Mouse (Mus musculus) hindbrain, embryonic 15.5 days (tissue): Measurements from ENCODE around the gene Ctrc. TPM values are rescaled to one million over a fixed set of nuclear protein-coding genes. Genes with fewer than 3 reads are reported as not detected.

Experiments
- ATAC-seq: fragments of 200-750 bp; cut with Nextera tagmentation; 2 replicates; pipeline ENCODE4 v1.8.0; 2017; ENCODE audit warnings: low read depth, moderate number of reproducible peaks, moderate TSS enrichment; ENCODE audit not compliant: low FRiP score
- H3K27ac ChIP-seq: fragments of 300-500 bp; sonication (generic); replicated peaks from 2 replicates; pipeline ENCODE4 v1.5.1; 2015; ENCODE audit warnings: mild to moderate bottlenecking, inconsistent platforms
- H3K27me3 ChIP-seq: fragments of 300-500 bp; sonication (generic); 2 replicates; pipeline ENCODE4 v1.6.1; 2015; ENCODE audit warnings: control low read depth, inconsistent platforms
- H3K36me3 ChIP-seq: fragments of 300-500 bp; sonication (generic); 2 replicates; pipeline ENCODE4 v1.6.1; 2015; ENCODE audit warnings: control low read depth, inconsistent platforms
- H3K4me1 ChIP-seq: fragments of 300-500 bp; sonication (generic); replicated peaks from 2 replicates; pipeline ENCODE4 v1.6.1; 2015; ENCODE audit warnings: control low read depth, inconsistent platforms
- H3K4me2 ChIP-seq: fragments of 300-500 bp; sonication (generic); 2 replicates; pipeline ENCODE4 v1.6.1; 2015; ENCODE audit warnings: moderate library complexity, mild to moderate bottlenecking, inconsistent platforms
- H3K4me3 ChIP-seq: fragments of 300-500 bp; sonication (generic); 2 replicates; pipeline ENCODE4 v1.5.1; 2015; ENCODE audit warnings: mild to moderate bottlenecking, inconsistent platforms
- H3K9ac ChIP-seq: fragments of 300-500 bp; sonication (generic); 2 replicates; pipeline ENCODE4 v1.6.1; 2015; ENCODE audit warnings: inconsistent platforms
- H3K9me3 ChIP-seq: fragments of 300-500 bp; sonication (generic); 2 replicates; pipeline ENCODE4 v1.6.1; 2016; ENCODE audit warnings: control low read depth, inconsistent platforms
- WGBS: fragments of 180-500 bp; shearing (Covaris S2); methylation state at CpG from one replicate; pipeline ENCODE4 v1.1.7; 2015; 5-methylcytosine and 5-hydroxymethylcytosine counted together
- polyA plus RNA-seq: library from polyadenylated mRNA; unstranded; fragments of >200 nt; fragmentation: Nextera tagmentation; extraction: Ambion mirVana; gene quantifications from 2 replicates; pipeline ENCODE4 v1.2.1, GENCODE M21; 2015

Gene Ctrc
- polyA plus RNA-seq, 1 experiment from 2014 or later = not detected

- under 1% methylated on average over 48 of the region's 73 CpGs for WGBS
- Histone ChIP-seq H3K4me2 (peak within 1 kb of the TSS; percentile 91), H3K4me1 (peaks cover 55% of the 10 kb centered on the region)
These were observed 28.7 kb upstream of the Ctrc start, which contains the start of gene Efhd2 for GRCm38 (mm10) chr4:141874601-141875460. Gene Efhd2, minus strand, starts transcription at chr4:141874920.

GRCm38 (mm10) chr4:141874111-141874600 is 28.0 kb upstream of the Ctrc start:
- no peaks in the 10 kb centered on the region for H3K36me3 ChIP-seq
- H3K9ac ChIP-seq = peak overlapping the region; percentile 76
- WGBS = under 1% methylated on average over 19 of the region's 19 CpGs
- H3K4me1 ChIP-seq = peaks cover 61% of the 10 kb centered on the region
- peak overlapping the region; percentile 64 for H3K4me3 ChIP-seq
- H3K27ac ChIP-seq = peak overlapping the region; percentile 82
- no peaks in the 10 kb centered on the region for H3K27me3 ChIP-seq
- H3K4me2 ChIP-seq = peak overlapping the region; percentile 91
- H3K9me3 ChIP-seq = no peaks in the 10 kb centered on the region
- ATAC-seq = peak; percentile 8; the same call in 1 of the 2 replicates

More at GRCm38 (mm10) chr4:141874601-141875460, 28.7 kb upstream of the Ctrc start, which contains the start of gene Efhd2:
- Histone ChIP-seq H3K4me3 (peak within 1 kb of the TSS; percentile 64), H3K9ac (peak within 1 kb of the TSS; percentile 76), H3K27me3 (no peaks in the 10 kb centered on the region), H3K9me3 (no peaks in the 10 kb centered on the region), H3K36me3 (no peaks in the 10 kb centered on the region), H3K27ac (peak within 1 kb of the TSS; percentile 82)
- ATAC-seq = peak; percentile 83

GRCm38 (mm10) chr4:141872977-141873376 is 26.8 kb upstream of the Ctrc start:
- H3K9me3 ChIP-seq = no peaks in the 10 kb centered on the region
- no peaks in the 10 kb centered on the region for H3K27me3 ChIP-seq
- H3K27ac ChIP-seq = peak overlapping the region; percentile 72
- H3K4me1 ChIP-seq = peaks cover 66% of the 10 kb centered on the region
- peak overlapping the region; percentile 91 for H3K4me2 ChIP-seq
- ATAC-seq = no peak
- H3K9ac ChIP-seq = peak overlapping the region; percentile 76; the same call in 1 of the 2 replicates
- 73% methylated on average over 9 of the region's 9 CpGs for WGBS
- H3K36me3 ChIP-seq = no peaks in the 10 kb centered on the region
- peak overlapping the region; percentile 64 for H3K4me3 ChIP-seq

GRCm38 (mm10) chr4:141871909-141872308 is 25.8 kb upstream of the Ctrc start:
- Histone ChIP-seq H3K36me3 (no peaks in the 10 kb centered on the region), H3K4me1 (peaks cover 77% of the 10 kb centered on the region), H3K4me3 (peak overlapping the region; percentile 64), H3K9me3 (no peaks in the 10 kb centered on the region), H3K9ac (peak overlapping the region; percentile 7; the same call in 1 of the 2 replicates), H3K27me3 (no peaks in the 10 kb centered on the region), H3K27ac (peak overlapping the region; percentile 72), H3K4me2 (peak overlapping the region; percentile 91)
- ATAC-seq = peak; percentile 12; the same call in 1 of the 2 replicates
- 35% methylated on average over 9 of the region's 9 CpGs for WGBS

GRCm38 (mm10) chr4:141871333-141871725 is 25.2 kb upstream of the Ctrc start:
- Histone ChIP-seq H3K36me3 (no peaks in the 10 kb centered on the region), H3K9ac (no peak overlapping the region), H3K27me3 (no peaks in the 10 kb centered on the region), H3K27ac (peak overlapping the region; percentile 72), H3K4me1 (peaks cover 83% of the 10 kb centered on the region), H3K9me3 (no peaks in the 10 kb centered on the region), H3K4me2 (peak overlapping the region; percentile 91), H3K4me3 (no peak overlapping the region; the same call in 1 of the 2 replicates)
- 85% methylated on average over 3 of the region's 3 CpGs for WGBS
- no peak for ATAC-seq

- WGBS = 59% methylated on average over 11 of the region's 11 CpGs
- H3K9ac ChIP-seq = no peak overlapping the region
- no peak overlapping the region for H3K4me3 ChIP-seq
- ATAC-seq = no peak
- no peaks in the 10 kb centered on the region for H3K9me3 ChIP-seq
- peak overlapping the region; percentile 91 for H3K4me2 ChIP-seq
- no peaks in the 10 kb centered on the region for H3K27me3 ChIP-seq
- no peaks in the 10 kb centered on the region for H3K36me3 ChIP-seq
- H3K27ac ChIP-seq = peak overlapping the region; percentile 72; the same call in 1 of the 2 replicates
- peaks cover 84% of the 10 kb centered on the region for H3K4me1 ChIP-seq
These were observed 24.6 kb upstream of the Ctrc start for GRCm38 (mm10) chr4:141870666-141871332.

- ATAC-seq = no peak
- Histone ChIP-seq H3K36me3 (no peaks in the 10 kb centered on the region), H3K4me2 (no peak overlapping the region), H3K27ac (no peak overlapping the region), H3K4me1 (peaks cover 75% of the 10 kb centered on the region), H3K27me3 (no peaks in the 10 kb centered on the region), H3K4me3 (no peak overlapping the region), H3K9me3 (no peaks in the 10 kb centered on the region), H3K9ac (no peak overlapping the region)
- WGBS = 84% methylated on average over 5 of the region's 5 CpGs
These were observed 23.5 kb upstream of the Ctrc start for GRCm38 (mm10) chr4:141869436-141870215.

- 68% methylated on average over 10 of the region's 10 CpGs for WGBS
- no peaks in the 10 kb centered on the region for H3K36me3 ChIP-seq
- H3K9me3 ChIP-seq = no peaks in the 10 kb centered on the region
- no peak overlapping the region for H3K9ac ChIP-seq
- no peak for ATAC-seq
- no peak overlapping the region for H3K4me3 ChIP-seq
- H3K4me1 ChIP-seq = peaks cover 63% of the 10 kb centered on the region
- H3K27me3 ChIP-seq = no peaks in the 10 kb centered on the region
- peak overlapping the region; percentile 69 for H3K27ac ChIP-seq
- H3K4me2 ChIP-seq = no peak overlapping the region
These were observed 21.9 kb upstream of the Ctrc start for GRCm38 (mm10) chr4:141868051-141868450.

GRCm38 (mm10) chr4:141867498-141867897 is 21.3 kb upstream of the Ctrc start:
- Histone ChIP-seq H3K4me1 (peaks cover 57% of the 10 kb centered on the region), H3K9ac (no peak overlapping the region), H3K27me3 (no peaks in the 10 kb centered on the region), H3K4me2 (peak overlapping the region; percentile 13; the same call in 1 of the 2 replicates), H3K9me3 (no peaks in the 10 kb centered on the region), H3K36me3 (no peaks in the 10 kb centered on the region), H3K27ac (peak overlapping the region; percentile 69), H3K4me3 (no peak overlapping the region)
- peak; percentile 57; the same call in 1 of the 2 replicates for ATAC-seq
- 19% methylated on average over 4 of the region's 4 CpGs for WGBS

GRCm38 (mm10) chr4:141866933-141867490 is 20.9 kb upstream of the Ctrc start:
- Histone ChIP-seq H3K27ac (peak overlapping the region; percentile 69), H3K36me3 (no peaks in the 10 kb centered on the region), H3K4me2 (peak overlapping the region; percentile 13; the same call in 1 of the 2 replicates), H3K9ac (no peak overlapping the region), H3K9me3 (no peaks in the 10 kb centered on the region), H3K27me3 (no peaks in the 10 kb centered on the region), H3K4me3 (no peak overlapping the region), H3K4me1 (peaks cover 52% of the 10 kb centered on the region)
- 24% methylated on average over 10 of the region's 10 CpGs for WGBS
- no peak for ATAC-seq

GRCm38 (mm10) chr4:141865600-141865999 is 19.4 kb upstream of the Ctrc start:
- Histone ChIP-seq H3K4me3 (no peak overlapping the region), H3K36me3 (no peaks in the 10 kb centered on the region), H3K4me1 (peaks cover 38% of the 10 kb centered on the region), H3K4me2 (no peak overlapping the region), H3K9ac (no peak overlapping the region), H3K9me3 (no peaks in the 10 kb centered on the region), H3K27me3 (no peaks in the 10 kb centered on the region), H3K27ac (no peak overlapping the region)
- ATAC-seq = no peak
- WGBS = 75% methylated on average over 5 of the region's 5 CpGs
